Mouse (Mus musculus): Measurements from ENCODE around the gene Kif13a. TPM values are rescaled to one million over a fixed set of nuclear protein-coding genes. Genes with fewer than 3 reads are reported as not detected.
A peak's percentile ranks its signal among the peaks of the same experiment; 100 is the strongest.

Gene Kif13a
- polyA plus RNA-seq, 1 experiment from 2014 or later = 7.0 TPM

DNA sequence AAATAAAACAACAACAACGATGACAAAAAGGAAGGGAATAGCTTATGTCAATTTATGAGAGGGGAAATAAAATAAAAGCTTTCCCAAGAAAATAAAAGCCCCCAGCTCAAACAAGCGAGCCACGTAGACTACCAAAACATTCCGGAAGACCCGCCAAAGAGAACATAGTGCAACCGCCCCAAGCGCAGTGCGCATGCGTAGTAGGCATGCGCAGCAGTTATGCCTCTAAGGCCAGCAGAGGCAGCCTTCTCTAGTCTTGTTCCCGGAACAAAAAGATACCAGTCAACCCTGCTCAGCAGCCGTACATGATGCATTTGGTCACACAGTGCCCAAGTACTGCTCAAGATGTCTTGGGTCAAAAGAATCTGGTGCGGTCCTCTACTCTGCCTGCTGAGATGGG lies 171.0 kb downstream of the Kif13a start:
- Histone ChIP-seq H3K27ac (no peak overlapping the region), H3K4me1 (no peaks in the 10 kb centered on the region), H3K36me3 (ENCODE audit: poor library complexity, severe bottlenecking) (peaks cover 31% of the 10 kb centered on the region), H3K27me3 (no peaks in the 10 kb centered on the region), H3K4me3 (no peak overlapping the region), H3K9me3 (replicated peaks) (no peaks in the 10 kb centered on the region), H3K9ac (no peak overlapping the region), H3K4me2 (no peak overlapping the region)
- 94% methylated on average over 13 of the region's 13 CpGs for WGBS
- ATAC-seq = no peak

DNA sequence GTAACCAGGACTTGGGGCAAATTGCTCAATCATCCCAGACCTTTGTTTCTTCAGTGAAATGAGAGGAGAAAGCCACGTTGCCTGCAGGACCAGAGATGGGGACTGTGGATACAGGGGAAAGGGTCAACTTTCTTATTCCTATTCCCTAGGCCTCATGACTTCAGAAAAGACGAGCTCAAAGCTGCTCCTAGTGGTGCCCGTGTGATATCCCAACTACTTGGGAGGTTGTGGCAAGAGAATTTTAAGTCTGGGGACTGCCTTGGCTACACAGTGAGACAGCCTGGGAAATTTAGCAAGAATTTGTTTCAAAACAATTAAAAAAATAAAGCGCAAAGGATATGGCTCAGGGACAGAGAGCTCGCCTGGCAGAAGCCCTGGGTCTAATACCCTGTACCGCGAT lies 171.7 kb downstream of the Kif13a start:
- 88% methylated on average over 7 of the region's 7 CpGs for WGBS
- no peak overlapping the region for H3K4me3 ChIP-seq
- no peak overlapping the region for H3K27ac ChIP-seq
- no peak overlapping the region for H3K9ac ChIP-seq
- no peaks in the 10 kb centered on the region for H3K9me3 ChIP-seq (replicated peaks)
- no peak for ATAC-seq
- no peak overlapping the region for H3K4me2 ChIP-seq
- no peaks in the 10 kb centered on the region for H3K27me3 ChIP-seq
- H3K4me1 ChIP-seq = no peaks in the 10 kb centered on the region
- H3K36me3 ChIP-seq (ENCODE audit: poor library complexity, severe bottlenecking) = peaks cover 26% of the 10 kb centered on the region

DNA sequence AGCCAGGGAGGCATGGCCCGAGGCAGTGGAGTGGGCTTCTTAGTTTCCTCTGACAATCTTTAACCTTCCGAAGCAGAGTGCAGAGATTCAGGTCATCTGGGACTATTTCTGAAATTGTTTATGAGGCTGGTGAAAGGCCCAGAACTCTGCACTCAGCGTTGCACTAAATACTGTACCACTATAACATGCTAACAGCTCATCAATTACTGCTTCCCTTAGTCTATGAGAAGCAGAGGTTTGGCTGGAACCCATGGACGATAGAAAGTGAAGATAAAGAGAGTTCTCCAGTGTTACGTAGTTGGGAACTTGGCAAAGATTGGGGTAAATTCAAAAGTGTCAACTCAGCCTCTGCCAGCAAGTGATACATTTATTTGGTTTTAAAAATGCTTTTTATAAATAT lies 176.4 kb downstream of the Kif13a start:
- Histone ChIP-seq H3K4me2 (no peak overlapping the region), H3K4me3 (no peak overlapping the region), H3K36me3 (ENCODE audit: poor library complexity, severe bottlenecking) (peaks cover 34% of the 10 kb centered on the region), H3K27ac (no peak overlapping the region), H3K9me3 (replicated peaks) (no peaks in the 10 kb centered on the region), H3K9ac (no peak overlapping the region), H3K27me3 (no peaks in the 10 kb centered on the region), H3K4me1 (no peaks in the 10 kb centered on the region)
- no peak for ATAC-seq
- WGBS = 94% methylated on average over 5 of the region's 5 CpGs

DNA sequence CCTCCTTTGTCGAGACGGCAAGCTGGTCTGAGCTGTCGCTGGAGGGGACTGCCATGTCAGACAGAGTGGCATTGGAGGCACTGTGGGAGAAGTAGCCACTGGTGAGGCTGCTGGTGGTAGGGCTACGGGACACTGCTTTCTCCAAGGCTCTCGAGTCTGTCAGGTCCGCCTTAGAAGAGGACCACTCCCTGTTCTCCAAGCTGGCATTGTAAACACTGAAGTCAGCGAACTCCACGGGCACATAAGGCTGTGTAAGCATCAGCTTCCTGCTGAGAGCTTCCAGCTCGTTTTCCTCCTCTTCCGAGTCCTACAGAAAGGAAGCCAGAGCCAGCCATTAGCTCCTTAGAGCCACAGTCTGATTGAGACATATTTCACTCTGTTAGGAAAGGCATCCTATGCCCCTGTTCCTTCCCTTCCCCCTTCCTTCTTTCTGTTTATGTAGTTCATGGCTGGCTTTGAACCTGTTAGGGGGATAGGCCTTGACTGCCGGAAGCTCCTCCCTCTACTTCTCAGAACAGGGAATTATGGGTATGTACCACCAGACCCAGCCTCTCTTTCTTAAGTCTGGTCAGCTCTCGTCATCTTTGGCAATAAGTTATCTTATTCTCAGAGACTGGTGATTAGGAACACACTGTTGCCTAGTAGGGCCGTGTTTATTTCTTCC lies 177.0 kb downstream of the Kif13a start:
- no peak overlapping the region for H3K9ac ChIP-seq
- WGBS = 81% methylated on average over 13 of the region's 13 CpGs
- no peak for ATAC-seq
- H3K27ac ChIP-seq = no peak overlapping the region
- no peak overlapping the region for H3K4me2 ChIP-seq
- H3K9me3 ChIP-seq (replicated peaks) = no peaks in the 10 kb centered on the region
- H3K36me3 ChIP-seq (ENCODE audit: poor library complexity, severe bottlenecking) = peaks cover 34% of the 10 kb centered on the region
- H3K4me1 ChIP-seq = no peaks in the 10 kb centered on the region
- H3K27me3 ChIP-seq = no peaks in the 10 kb centered on the region
- H3K4me3 ChIP-seq = no peak overlapping the region

DNA sequence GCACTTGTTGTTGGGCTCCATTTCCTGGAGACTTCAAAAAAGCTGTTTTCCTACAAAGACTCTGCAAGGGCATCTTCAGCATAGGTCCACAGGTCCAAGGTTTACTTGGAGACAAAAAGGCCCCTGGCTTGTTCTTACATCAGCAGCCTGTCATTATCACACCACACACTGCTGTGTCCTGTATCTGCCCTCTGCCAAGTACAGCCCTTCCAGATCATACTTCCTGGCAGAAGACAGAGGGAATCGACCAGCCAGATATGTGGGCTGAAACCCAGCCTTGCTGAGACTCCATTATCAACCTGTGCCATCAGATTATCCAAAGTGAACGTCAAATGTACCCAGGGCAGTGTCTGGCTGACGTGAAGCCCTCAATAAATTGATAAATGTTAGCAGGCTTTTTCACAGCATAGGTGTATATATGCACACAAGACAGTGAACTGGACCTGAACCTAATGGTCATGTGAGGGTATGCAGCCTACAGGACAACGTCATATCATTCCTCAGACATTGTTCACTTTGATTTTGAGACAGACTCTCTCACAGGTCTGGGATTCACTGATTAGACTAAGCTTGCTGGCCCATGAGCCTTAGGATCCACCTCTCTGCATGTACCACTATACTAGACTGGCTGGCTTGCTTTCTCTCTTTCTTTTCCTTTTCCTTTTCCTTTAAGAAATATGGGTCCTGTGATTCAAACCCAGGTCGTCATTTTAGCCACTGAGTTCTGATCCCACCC lies 181.4 kb downstream of the Kif13a start:
- Histone ChIP-seq H3K4me1 (no peaks in the 10 kb centered on the region), H3K4me3 (no peak overlapping the region), H3K4me2 (no peak overlapping the region), H3K9ac (no peak overlapping the region), H3K27me3 (no peaks in the 10 kb centered on the region), H3K27ac (no peak overlapping the region), H3K9me3 (replicated peaks) (no peaks in the 10 kb centered on the region), H3K36me3 (ENCODE audit: poor library complexity, severe bottlenecking) (peaks cover 31% of the 10 kb centered on the region)
- no peak for ATAC-seq
- 91% methylated on average over 5 of the region's 5 CpGs for WGBS

DNA sequence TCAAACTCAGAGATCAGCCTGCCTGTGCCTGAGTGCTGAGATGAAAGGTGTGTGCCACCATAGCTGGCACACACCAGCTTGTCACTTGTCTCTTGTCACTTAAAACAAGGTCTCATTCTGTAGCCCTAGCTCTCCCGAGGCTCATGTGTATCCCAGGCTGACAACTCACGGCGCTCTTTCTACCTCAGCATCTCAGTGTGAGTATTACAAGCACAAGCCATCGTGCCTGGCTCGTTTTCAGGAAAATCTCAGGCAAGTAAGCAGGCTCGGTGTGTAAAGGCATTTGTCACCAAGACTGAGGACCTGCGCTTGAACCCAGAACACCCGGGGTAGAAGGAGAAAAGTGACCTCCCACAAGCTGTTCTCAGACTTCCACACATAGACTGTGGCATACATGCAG lies 185.8 kb downstream of the Kif13a start:
- Histone ChIP-seq H3K9me3 (replicated peaks) (no peaks in the 10 kb centered on the region), H3K27ac (no peak overlapping the region), H3K4me1 (no peaks in the 10 kb centered on the region), H3K4me2 (no peak overlapping the region), H3K9ac (no peak overlapping the region), H3K4me3 (no peak overlapping the region), H3K27me3 (no peaks in the 10 kb centered on the region), H3K36me3 (ENCODE audit: poor library complexity, severe bottlenecking) (no peaks in the 10 kb centered on the region)
- WGBS = 90% methylated on average over 8 of the region's 8 CpGs
- no peak for ATAC-seq

DNA sequence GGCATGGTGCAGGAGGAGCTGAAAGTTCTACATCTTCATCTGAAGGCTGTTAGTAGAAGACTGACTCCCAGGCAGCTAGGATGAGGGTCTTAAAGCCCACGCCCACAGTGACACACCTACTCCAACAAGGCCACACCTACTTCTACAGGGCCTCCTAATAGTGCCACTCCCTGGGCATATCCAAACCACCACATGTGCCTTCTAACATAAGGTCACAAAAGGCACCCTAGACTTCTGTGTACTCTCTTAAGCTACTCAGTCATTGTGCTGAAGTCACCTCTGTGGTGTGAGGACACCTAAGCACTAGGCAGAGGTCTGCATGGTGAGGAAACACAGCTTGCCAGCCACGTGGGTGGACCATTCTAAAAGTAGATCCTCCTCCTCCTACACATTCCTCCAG lies 187.3 kb downstream of the Kif13a start:
- WGBS = 71% methylated on average over 2 of the region's 2 CpGs
- H3K27ac ChIP-seq = no peak overlapping the region
- H3K4me3 ChIP-seq = no peak overlapping the region
- H3K4me1 ChIP-seq = no peaks in the 10 kb centered on the region
- no peak for ATAC-seq
- no peaks in the 10 kb centered on the region for H3K9me3 ChIP-seq (replicated peaks)
- no peak overlapping the region for H3K4me2 ChIP-seq
- H3K9ac ChIP-seq = no peak overlapping the region
- no peaks in the 10 kb centered on the region; the same call in 1 of the 2 replicates for H3K27me3 ChIP-seq
- H3K36me3 ChIP-seq (ENCODE audit: poor library complexity, severe bottlenecking) = no peaks in the 10 kb centered on the region

DNA sequence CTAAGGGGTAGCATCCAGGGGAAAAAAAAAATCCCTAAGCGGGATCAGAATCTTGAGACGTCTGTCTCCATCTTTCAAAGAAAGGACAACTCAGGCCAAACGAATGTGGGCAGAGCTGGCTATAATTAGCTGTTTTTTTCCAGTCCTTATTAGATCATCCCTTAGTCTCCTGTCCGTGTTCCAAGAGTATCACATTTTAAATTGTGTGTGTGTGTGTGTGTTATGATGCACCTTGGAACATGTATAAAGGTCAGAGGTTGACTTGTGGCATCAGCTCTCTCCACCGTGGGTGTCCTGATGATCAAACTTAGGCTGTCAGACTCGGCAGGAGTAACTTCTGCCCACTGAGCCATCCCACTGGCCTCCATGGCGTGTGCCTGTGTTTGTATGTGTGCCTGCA lies 190.2 kb downstream of the Kif13a start:
- no peak overlapping the region for H3K27ac ChIP-seq
- peaks cover 5% of the 10 kb centered on the region; the same call in 1 of the 2 replicates for H3K27me3 ChIP-seq
- no peak overlapping the region for H3K4me2 ChIP-seq
- H3K9ac ChIP-seq = no peak overlapping the region
- WGBS = 75% methylated on average over 7 of the region's 7 CpGs
- no peak overlapping the region for H3K4me3 ChIP-seq
- H3K9me3 ChIP-seq (replicated peaks) = no peaks in the 10 kb centered on the region
- peaks cover 14% of the 10 kb centered on the region for H3K4me1 ChIP-seq
- no peaks in the 10 kb centered on the region for H3K36me3 ChIP-seq (ENCODE audit: poor library complexity, severe bottlenecking)
- no peak for ATAC-seq

DNA sequence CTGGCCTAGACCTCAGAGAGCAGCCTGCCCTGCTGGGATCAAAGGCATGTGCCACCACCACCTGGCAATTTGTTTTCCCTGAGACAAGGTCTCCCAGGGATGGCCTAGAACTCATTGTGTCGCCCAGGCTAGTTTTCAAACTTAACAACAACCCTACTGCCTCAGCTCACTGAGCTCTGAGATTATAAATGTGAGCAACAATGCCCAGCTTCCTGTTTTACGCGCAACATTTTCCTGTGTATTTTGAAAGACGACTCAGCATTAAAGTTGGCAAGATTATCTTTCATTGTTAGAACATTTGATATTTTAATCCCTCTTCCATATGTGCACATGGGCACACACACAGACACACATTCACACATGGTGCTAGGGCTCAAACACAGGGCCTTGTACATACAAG lies 192.2 kb downstream of the Kif13a start:
- H3K4me1 ChIP-seq = peaks cover 14% of the 10 kb centered on the region
- H3K27ac ChIP-seq = no peak overlapping the region
- H3K36me3 ChIP-seq (ENCODE audit: poor library complexity, severe bottlenecking) = no peaks in the 10 kb centered on the region
- no peak overlapping the region for H3K9ac ChIP-seq
- no peak overlapping the region for H3K4me2 ChIP-seq
- H3K9me3 ChIP-seq (replicated peaks) = no peaks in the 10 kb centered on the region
- ATAC-seq = no peak
- 86% methylated on average over 4 of the region's 4 CpGs for WGBS
- H3K4me3 ChIP-seq = no peak overlapping the region
- H3K27me3 ChIP-seq = peaks cover 7% of the 10 kb centered on the region; the same call in 1 of the 2 replicates

DNA sequence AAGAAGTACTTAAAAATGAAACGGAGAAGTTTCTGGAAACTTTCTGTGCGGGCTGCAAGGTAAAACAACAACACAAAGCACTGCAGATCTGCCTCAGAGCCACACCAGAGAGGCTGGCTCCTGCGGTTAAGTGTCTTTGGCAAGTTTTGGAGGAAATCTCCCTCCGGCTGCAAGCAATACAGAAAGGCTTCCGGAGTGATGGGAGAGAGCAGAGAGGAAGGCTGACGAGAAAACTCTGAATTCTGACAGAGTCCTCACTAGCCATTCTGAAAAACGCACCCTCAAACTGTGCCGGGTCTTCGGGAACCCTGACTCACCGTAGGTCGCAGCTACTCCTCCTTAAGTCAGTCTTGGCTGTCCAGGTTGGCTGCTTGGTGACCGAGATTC lies 193.2 kb downstream of the Kif13a start:
- H3K9me3 ChIP-seq (replicated peaks) = no peaks in the 10 kb centered on the region
- WGBS = 4% methylated on average over 12 of the region's 12 CpGs
- H3K4me1 ChIP-seq = peaks cover 14% of the 10 kb centered on the region
- peaks cover 7% of the 10 kb centered on the region; the same call in 1 of the 2 replicates for H3K27me3 ChIP-seq
- ATAC-seq = no peak
- H3K4me2 ChIP-seq = peak overlapping the region; percentile 66
- H3K4me3 ChIP-seq = peak overlapping the region; percentile 38
- no peak overlapping the region for H3K27ac ChIP-seq
- no peaks in the 10 kb centered on the region for H3K36me3 ChIP-seq (ENCODE audit: poor library complexity, severe bottlenecking)
- peak overlapping the region; percentile 37 for H3K9ac ChIP-seq

DNA sequence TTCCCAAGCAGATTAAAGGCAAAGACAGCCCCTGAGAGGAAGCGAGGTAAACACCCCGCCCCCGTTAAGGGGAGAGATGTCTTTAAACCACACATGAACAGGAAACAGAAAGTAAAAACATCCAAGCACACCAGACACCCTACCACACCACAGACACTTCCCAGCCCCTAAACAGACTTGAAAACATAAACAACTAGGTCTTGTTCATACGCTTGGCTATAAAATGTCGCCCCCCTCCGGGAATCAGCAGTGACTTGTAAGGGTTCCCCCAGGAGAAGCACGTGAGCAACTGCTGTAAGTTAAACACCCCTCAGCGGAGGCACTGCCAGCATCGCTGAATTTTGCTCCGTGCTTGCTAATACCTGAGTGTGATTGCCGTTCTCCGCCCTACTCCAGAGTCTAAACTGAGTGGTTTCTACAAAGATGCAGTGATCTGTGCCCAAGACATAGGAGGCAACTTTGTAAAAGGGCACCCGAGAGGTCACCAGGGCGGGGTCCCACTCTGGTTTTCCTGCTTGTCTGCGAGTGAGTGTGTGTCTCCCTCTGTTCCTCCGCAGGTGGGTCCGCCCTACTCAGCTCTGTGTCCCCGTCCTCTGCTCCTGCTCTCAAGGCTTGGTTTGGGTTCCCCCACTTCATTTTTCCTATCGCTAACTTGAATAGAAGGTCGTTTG lies 193.7 kb downstream of the Kif13a start:
- no peaks in the 10 kb centered on the region for H3K36me3 ChIP-seq (ENCODE audit: poor library complexity, severe bottlenecking)
- peaks cover 14% of the 10 kb centered on the region for H3K4me1 ChIP-seq
- peak overlapping the region; percentile 38 for H3K4me3 ChIP-seq
- under 1% methylated on average over 20 of the region's 20 CpGs for WGBS
- peak overlapping the region; percentile 37 for H3K9ac ChIP-seq
- H3K9me3 ChIP-seq (replicated peaks) = no peaks in the 10 kb centered on the region
- H3K27me3 ChIP-seq = peaks cover 7% of the 10 kb centered on the region; the same call in 1 of the 2 replicates
- H3K4me2 ChIP-seq = peak overlapping the region; percentile 66
- ATAC-seq = 0 out of 2 replicates have a peak, but pooled peaks have one; percentile 43
- H3K27ac ChIP-seq = no peak overlapping the region

DNA sequence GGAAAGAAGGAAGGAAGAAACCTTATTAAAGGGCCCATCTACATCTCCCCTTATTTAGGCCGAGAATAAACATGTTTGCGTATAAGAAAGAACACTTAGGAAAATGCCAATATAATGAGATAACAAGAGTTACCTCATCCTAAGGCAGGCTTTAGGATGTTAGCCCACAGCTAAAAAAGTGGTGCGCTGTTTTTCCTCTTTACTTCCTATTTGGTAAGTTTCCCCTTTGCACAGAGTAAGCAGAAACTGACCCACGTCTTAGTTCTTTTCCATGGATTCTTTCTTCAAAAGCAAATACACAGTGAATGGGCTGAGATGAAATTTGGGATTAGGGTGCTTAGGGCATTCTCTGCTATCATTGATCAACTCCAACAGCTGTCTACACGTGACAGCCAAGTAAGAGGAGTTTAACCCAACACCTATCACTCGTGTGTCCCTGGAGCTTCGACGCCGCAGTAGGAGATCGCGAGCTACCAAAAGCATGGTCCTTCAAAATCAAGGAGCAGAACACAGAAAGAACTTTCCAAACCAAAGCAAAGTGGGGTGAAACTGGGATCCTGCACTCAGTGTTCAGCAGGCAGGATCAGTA lies 194.4 kb downstream of the Kif13a start:
- peaks cover 14% of the 10 kb centered on the region for H3K4me1 ChIP-seq
- H3K9ac ChIP-seq = peak overlapping the region; percentile 37; the same call in 1 of the 2 replicates
- H3K4me3 ChIP-seq = peak overlapping the region; percentile 38
- peaks cover 7% of the 10 kb centered on the region; the same call in 1 of the 2 replicates for H3K27me3 ChIP-seq
- no peaks in the 10 kb centered on the region for H3K9me3 ChIP-seq (replicated peaks)
- WGBS = 45% methylated on average over 11 of the region's 11 CpGs
- no peaks in the 10 kb centered on the region for H3K36me3 ChIP-seq (ENCODE audit: poor library complexity, severe bottlenecking)
- H3K27ac ChIP-seq = no peak overlapping the region
- ATAC-seq = no peak
- H3K4me2 ChIP-seq = peak overlapping the region; percentile 66
